Mouse (Mus musculus): ENCODE results near the gene Tm7sf2. TPM values are rescaled to one million over a fixed set of nuclear protein-coding genes. Genes with fewer than 3 reads are reported as not detected.

Tm7sf2 gene
- polyA plus RNA-seq, 1 experiment from 2014 or later = 9.2 TPM

GRCm38 (mm10) chr19:6016532-6016931, 51.6 kb downstream of the Tm7sf2 start:
- no peak for ATAC-seq (ENCODE audit: insufficient number of reproducible peaks, low FRiP score)
- Histone ChIP-seq H3K27me3 (replicated peaks) (peaks cover 8% of the 10 kb centered on the region; the same call in 1 of the 2 replicates), H3K27ac (ENCODE audit: poor library complexity, severe bottlenecking) (no peak overlapping the region), H3K4me3 (no peak overlapping the region; the same call in 1 of the 2 replicates), H3K36me3 (no peaks in the 10 kb centered on the region), H3K9ac (no peak overlapping the region), H3K9me3 (replicated peaks) (no peaks in the 10 kb centered on the region), H3K4me2 (peak overlapping the region; percentile 83), H3K4me1 (replicated peaks) (peaks cover 14% of the 10 kb centered on the region)
- 42% methylated on average over 7 of the region's 7 CpGs for WGBS

- H3K4me3 ChIP-seq = peak within 1 kb of the TSS; percentile 64
- peak within 1 kb of the TSS; percentile 83 for H3K4me2 ChIP-seq
- ATAC-seq (ENCODE audit: insufficient number of reproducible peaks, low FRiP score) = peak; percentile 75
- peaks cover 8% of the 10 kb centered on the region; the same call in 1 of the 2 replicates for H3K27me3 ChIP-seq (replicated peaks)
- no peaks in the 10 kb centered on the region for H3K9me3 ChIP-seq (replicated peaks)
- peak within 1 kb of the TSS; percentile 76 for H3K9ac ChIP-seq
- no peaks in the 10 kb centered on the region for H3K36me3 ChIP-seq
- 2% methylated on average over 40 of the region's 40 CpGs for WGBS
- peak within 1 kb of the TSS; percentile 70 for H3K27ac ChIP-seq (ENCODE audit: poor library complexity, severe bottlenecking)
- peaks cover 14% of the 10 kb centered on the region for H3K4me1 ChIP-seq (replicated peaks)
Measured at GRCm38 (mm10) chr19:6015511-6016315, 52.5 kb downstream of the Tm7sf2 start, which contains the start of gene Capn1. Capn1 (minus strand) TSS chr19:6015897.

- H3K27ac ChIP-seq (ENCODE audit: poor library complexity, severe bottlenecking) = peak overlapping the region; percentile 70
- ATAC-seq (ENCODE audit: insufficient number of reproducible peaks, low FRiP score) = peak; percentile 92
- H3K36me3 ChIP-seq = no peaks in the 10 kb centered on the region
- H3K4me2 ChIP-seq = peak overlapping the region; percentile 83
- H3K4me1 ChIP-seq (replicated peaks) = peaks cover 14% of the 10 kb centered on the region
- H3K9ac ChIP-seq = peak overlapping the region; percentile 76
- H3K9me3 ChIP-seq (replicated peaks) = no peaks in the 10 kb centered on the region
- 1% methylated on average over 17 of the region's 18 CpGs for WGBS
- peaks cover 8% of the 10 kb centered on the region; the same call in 1 of the 2 replicates for H3K27me3 ChIP-seq (replicated peaks)
- H3K4me3 ChIP-seq = peak overlapping the region; percentile 64
Measured at GRCm38 (mm10) chr19:6014991-6015510, 53.1 kb downstream of the Tm7sf2 start.

- Histone ChIP-seq H3K9ac (no peak overlapping the region), H3K4me3 (no peak overlapping the region), H3K36me3 (peaks cover 3% of the 10 kb centered on the region; the same call in 1 of the 2 replicates), H3K27me3 (replicated peaks) (peaks cover 8% of the 10 kb centered on the region; the same call in 1 of the 2 replicates), H3K27ac (ENCODE audit: poor library complexity, severe bottlenecking) (no peak overlapping the region), H3K4me1 (replicated peaks) (peaks cover 14% of the 10 kb centered on the region), H3K9me3 (replicated peaks) (no peaks in the 10 kb centered on the region), H3K4me2 (no peak overlapping the region)
- WGBS = 89% methylated on average over 10 of the region's 10 CpGs
- no peak for ATAC-seq (ENCODE audit: insufficient number of reproducible peaks, low FRiP score)
Measured at GRCm38 (mm10) chr19:6013691-6014090, 54.5 kb downstream of the Tm7sf2 start.

Small RNA genes within 50 kb of the gene (microRNA-seq; reads per million reads assigned to microRNA genes)
- gene Mir6988 = 0.94 reads per million

Other genes with a start within 250 kb of the Tm7sf2 start
- 33.7 and 34.2 TPM in 2 replicates for gene Frmd8, start 193.1 kb downstream of the Tm7sf2 start, polyA plus RNA-seq (2016; fragmentation: Nextera tagmentation; extraction: Ambion mirVana)
- gene Slc25a45, start 190.6 kb downstream of the Tm7sf2 start, polyA plus RNA-seq (2016; fragmentation: Nextera tagmentation; extraction: Ambion mirVana) = 3.5 and 3.9 TPM in 2 replicates
- gene Tigd3, start 174.2 kb downstream of the Tm7sf2 start, polyA plus RNA-seq (2016; fragmentation: Nextera tagmentation; extraction: Ambion mirVana) = 1.5 and 1.9 TPM in 2 replicates
- 111 and 118 TPM in 2 replicates for gene Dpf2, start 155.4 kb downstream of the Tm7sf2 start, polyA plus RNA-seq (2016; fragmentation: Nextera tagmentation; extraction: Ambion mirVana)
- gene Cdc42ep2, start 143.6 kb downstream of the Tm7sf2 start, polyA plus RNA-seq (2016; fragmentation: Nextera tagmentation; extraction: Ambion mirVana) = 6.5 and 7.3 TPM in 2 replicates
- gene Pola2, start 104.2 kb downstream of the Tm7sf2 start, polyA plus RNA-seq (2016; fragmentation: Nextera tagmentation; extraction: Ambion mirVana) = 49.3 and 51.1 TPM in 2 replicates
- not detected in 2 replicates for gene Slc22a20, start 82.2 kb downstream of the Tm7sf2 start, polyA plus RNA-seq (2016; fragmentation: Nextera tagmentation; extraction: Ambion mirVana)
- 8.2 and 8.4 TPM in 2 replicates for gene Capn1, start 52.5 kb downstream of the Tm7sf2 start, polyA plus RNA-seq (2016; fragmentation: Nextera tagmentation; extraction: Ambion mirVana)
- 21.1 and 21.8 TPM in 2 replicates for gene Syvn1, start 21.8 kb downstream of the Tm7sf2 start, polyA plus RNA-seq (2016; fragmentation: Nextera tagmentation; extraction: Ambion mirVana)
- 58.5 and 64.4 TPM in 2 replicates for gene Mrpl49, start 10.6 kb downstream of the Tm7sf2 start, polyA plus RNA-seq (2016; fragmentation: Nextera tagmentation; extraction: Ambion mirVana)
- gene Fau, start 10.5 kb downstream of the Tm7sf2 start, polyA plus RNA-seq (2016; fragmentation: Nextera tagmentation; extraction: Ambion mirVana) = 503 and 513 TPM in 2 replicates
- 23.9 and 24.9 TPM in 2 replicates for gene Znhit2, start 7.2 kb downstream of the Tm7sf2 start, polyA plus RNA-seq (2016; fragmentation: Nextera tagmentation; extraction: Ambion mirVana)
- gene Vps51, start 8.9 kb upstream of the Tm7sf2 start, polyA plus RNA-seq (2016; fragmentation: Nextera tagmentation; extraction: Ambion mirVana) = 45.1 and 50.2 TPM in 2 replicates
- not detected in 2 replicates for gene Tmem262, start 11.7 kb upstream of the Tm7sf2 start, polyA plus RNA-seq (2016; fragmentation: Nextera tagmentation; extraction: Ambion mirVana)
- 1.2 and 1.3 TPM in 2 replicates for gene Gm28374, start 13.9 kb upstream of the Tm7sf2 start, polyA plus RNA-seq (2016; fragmentation: Nextera tagmentation; extraction: Ambion mirVana)
- 48.9 and 52.4 TPM in 2 replicates for gene Zfpl1, start 16.6 kb upstream of the Tm7sf2 start, polyA plus RNA-seq (2016; fragmentation: Nextera tagmentation; extraction: Ambion mirVana)
- gene Cdca5, start 16.6 kb upstream of the Tm7sf2 start, polyA plus RNA-seq (2016; fragmentation: Nextera tagmentation; extraction: Ambion mirVana) = 27.4 and 27.7 TPM in 2 replicates
- 0.27 TPM in 1 of 2 replicates, not detected in the other for gene AC131692.1, start 26.0 kb upstream of the Tm7sf2 start, polyA plus RNA-seq (2016; fragmentation: Nextera tagmentation; extraction: Ambion mirVana)
- 0.22 TPM in 2 replicates for gene Naaladl1, start 37.4 kb upstream of the Tm7sf2 start, polyA plus RNA-seq (2016; fragmentation: Nextera tagmentation; extraction: Ambion mirVana)
- 35.2 and 35.9 TPM in 2 replicates for gene Sac3d1, start 50.3 kb upstream of the Tm7sf2 start, polyA plus RNA-seq (2016; fragmentation: Nextera tagmentation; extraction: Ambion mirVana)
- 20.9 and 21.2 TPM in 2 replicates for gene Snx15, start 59.9 kb upstream of the Tm7sf2 start, polyA plus RNA-seq (2016; fragmentation: Nextera tagmentation; extraction: Ambion mirVana)
- gene Batf2, start 72.6 kb upstream of the Tm7sf2 start, polyA plus RNA-seq (2016; fragmentation: Nextera tagmentation; extraction: Ambion mirVana) = 0.14 TPM in 1 of 2 replicates, not detected in the other
- gene Arl2, start 73.2 kb upstream of the Tm7sf2 start, polyA plus RNA-seq (2016; fragmentation: Nextera tagmentation; extraction: Ambion mirVana) = 71.5 and 73.9 TPM in 2 replicates
- gene Majin, start 116.0 kb upstream of the Tm7sf2 start, polyA plus RNA-seq (2016; fragmentation: Nextera tagmentation; extraction: Ambion mirVana) = not detected in 2 replicates
- gene Gpha2, start 158.0 kb upstream of the Tm7sf2 start, polyA plus RNA-seq (2016; fragmentation: Nextera tagmentation; extraction: Ambion mirVana) = 0.57 TPM in 1 of 2 replicates, not detected in the other
- gene Ppp2r5b, start 167.5 kb upstream of the Tm7sf2 start, polyA plus RNA-seq (2016; fragmentation: Nextera tagmentation; extraction: Ambion mirVana) = 29.8 and 31.0 TPM in 2 replicates
- 10.9 and 13.0 TPM in 2 replicates for gene Atg2a, start 173.3 kb upstream of the Tm7sf2 start, polyA plus RNA-seq (2016; fragmentation: Nextera tagmentation; extraction: Ambion mirVana)
- 87.0 and 88.7 TPM in 2 replicates for gene Ehd1, start 208.4 kb upstream of the Tm7sf2 start, polyA plus RNA-seq (2016; fragmentation: Nextera tagmentation; extraction: Ambion mirVana)
- gene Cdc42bpg, start 238.1 kb upstream of the Tm7sf2 start, polyA plus RNA-seq (2016; fragmentation: Nextera tagmentation; extraction: Ambion mirVana) = 0.34 and 0.44 TPM in 2 replicates

All from heart, embryonic 12.5 days (tissue).